Comparison of ENCODE assay signal across 29 mouse cellular contexts in the genomic region with DNA sequence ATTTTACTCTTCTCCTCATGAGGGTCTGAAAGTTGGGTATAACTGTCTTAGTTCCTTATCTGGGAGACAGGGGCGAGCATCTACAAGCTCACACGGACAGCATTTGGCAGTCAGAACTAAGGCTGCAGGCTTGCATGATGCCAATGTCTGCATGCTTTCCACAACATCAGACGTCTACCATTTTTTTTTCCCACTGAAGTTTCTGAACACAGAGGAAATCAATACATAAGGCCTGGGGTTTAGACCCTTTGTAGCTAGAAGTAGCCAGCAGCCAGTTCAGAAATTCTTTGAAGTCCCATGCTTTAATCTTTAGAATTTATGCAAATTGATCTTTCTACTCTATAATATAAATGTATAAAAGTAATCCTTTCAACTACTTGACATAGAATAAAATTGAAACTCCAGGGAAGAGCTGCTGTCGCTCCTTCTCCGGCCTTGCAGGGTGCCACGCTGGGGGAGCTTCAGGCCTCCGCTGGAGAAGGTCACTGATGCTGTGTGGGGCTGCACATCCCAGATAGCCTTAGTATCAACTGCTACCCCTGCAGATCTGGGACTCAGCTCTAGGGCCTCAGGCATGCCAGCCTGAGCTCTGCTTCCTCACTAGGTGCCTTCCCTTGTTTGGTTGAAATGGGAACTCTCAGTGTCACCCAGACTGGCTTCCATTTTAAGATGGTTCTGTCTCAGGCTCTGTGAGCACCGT.
DNase-seq lines count a peak whose midpoint lies in the region; ATAC-seq and TF ChIP-seq lines count a peak whose summit lies in the region.
"Had no signal": no experiment of that assay in that cellular context is flagged by ENCODE, and none has a peak within 500 bp of the region (broad histone marks: within the 10 kb centered on the region; RNA-seq: fewer than 3 reads in every experiment).

No protein-coding gene starts in this region.

- H3K9me3 ChIP-seq in midbrain, embryonic 13.5 days, result no peaks in the 10 kb centered on the region
- no peaks in the 10 kb centered on the region for H3K9me3 ChIP-seq in midbrain, embryonic 10.5 days (replicated peaks)
- H3K9me3 ChIP-seq in midbrain, embryonic 16.5 days (replicated peaks; ENCODE audit: control insufficient read depth, low read length, poor library complexity, severe bottlenecking), result no peaks in the 10 kb centered on the region
- H3K9me3 ChIP-seq in hindbrain, postnatal 0 days (ENCODE audit: low read length), result no peaks in the 10 kb centered on the region
- H3K9me3 ChIP-seq: embryonic facial prominence, embryonic 13.5 days; embryonic facial prominence, embryonic 15.5 days; forebrain, embryonic 10.5 days; forebrain, embryonic 12.5 days; G1E had no signal

- DNase-seq in midbrain, embryonic 10.5 days (ENCODE audit: low spot score), result no peak
- DNase-seq in brain, embryonic 14.5 days (ENCODE audit: low read depth), result peak; percentile 44
- DNase-seq in gastrocnemius, adult 8-10 months (ENCODE audit: low spot score in 2 of 2), result no peak
- DNase-seq in hindbrain, postnatal 0 days (ENCODE audit: low spot score), result no peak
- DNase-seq: adrenal gland, adult 8-10 months; adrenal gland, postnatal 14 days; adrenal gland, postnatal 36 days; B cell, adult 2 months; cerebellum, adult 11 months; cerebellum, adult 18-20 months; cerebellum, adult 8-10 months; cerebellum, adult 9-11 months; cerebellum, postnatal 14 days; cerebellum, postnatal 36 days; embryo, embryonic 11 days had no signal

- H3K4me1 ChIP-seq in midbrain, embryonic 13.5 days (replicated peaks), result peaks cover 3% of the 10 kb centered on the region; the same call in 1 of the 2 replicates
- H3K4me1 ChIP-seq in midbrain, embryonic 10.5 days, result no peaks in the 10 kb centered on the region
- 0 out of 2 replicates have a peak, but pooled peaks cover 3% of the 10 kb centered on the region for H3K4me1 ChIP-seq in midbrain, embryonic 16.5 days (ENCODE audit: control insufficient read depth, insufficient read depth, low read length)
- H3K4me1 ChIP-seq in hindbrain, postnatal 0 days (ENCODE audit: insufficient read depth, low read length), result peaks cover 2% of the 10 kb centered on the region; the same call in 1 of the 2 replicates
- H3K4me1 ChIP-seq: embryonic facial prominence, embryonic 13.5 days; embryonic facial prominence, embryonic 15.5 days; forebrain, embryonic 12.5 days had no signal

- peak overlapping the region; percentile 12; the same call in 1 of the 2 replicates for H3K27ac ChIP-seq in midbrain, embryonic 13.5 days
- H3K27ac ChIP-seq in midbrain, embryonic 10.5 days (replicated peaks), result no peak overlapping the region
- peak overlapping the region; percentile 56; the same call in 1 of the 2 replicates for H3K27ac ChIP-seq in midbrain, embryonic 16.5 days (ENCODE audit: low read length)
- H3K27ac ChIP-seq in hindbrain, postnatal 0 days, result no peak overlapping the region
- H3K27ac ChIP-seq: embryonic facial prominence, embryonic 13.5 days; embryonic facial prominence, embryonic 15.5 days; forebrain, embryonic 10.5 days; forebrain, embryonic 12.5 days had no signal

- H3K9ac ChIP-seq in midbrain, embryonic 13.5 days (replicated peaks), result no peak overlapping the region
- no peak overlapping the region for H3K9ac ChIP-seq in midbrain, embryonic 16.5 days (ENCODE audit: low read depth, low read length)
- no peak overlapping the region for H3K9ac ChIP-seq in hindbrain, postnatal 0 days (replicated peaks; ENCODE audit: low read length)
- H3K9ac ChIP-seq: embryonic facial prominence, embryonic 13.5 days; embryonic facial prominence, embryonic 15.5 days; forebrain, embryonic 12.5 days had no signal

- WGBS in midbrain, embryonic 13.5 days, result 66% methylated on average over 8 of the region's 8 CpGs
- WGBS in midbrain, embryonic 10.5 days, result 86% methylated on average over 8 of the region's 8 CpGs
- 48% methylated on average over 8 of the region's 8 CpGs for WGBS in midbrain, embryonic 16.5 days
- 79% methylated on average over 8 of the region's 8 CpGs for WGBS in hindbrain, postnatal 0 days

- no peaks in the 10 kb centered on the region for H3K36me3 ChIP-seq in midbrain, embryonic 13.5 days
- H3K36me3 ChIP-seq in midbrain, embryonic 10.5 days, result no peaks in the 10 kb centered on the region
- H3K36me3 ChIP-seq in midbrain, embryonic 16.5 days (ENCODE audit: control insufficient read depth, insufficient read depth, low read length), result no peaks in the 10 kb centered on the region
- no peaks in the 10 kb centered on the region for H3K36me3 ChIP-seq in hindbrain, postnatal 0 days (ENCODE audit: insufficient read depth, low read length)
- H3K36me3 ChIP-seq: embryonic facial prominence, embryonic 13.5 days; embryonic facial prominence, embryonic 15.5 days; forebrain, embryonic 10.5 days; forebrain, embryonic 12.5 days; G1E had no signal

- no peak for TF ChIP-seq POLR2A in brain, embryonic 14.5 days (IDR thresholded peaks at IDR 0.05; ENCODE audit: borderline replicate concordance, extremely low read depth, insufficient read depth, insufficient read length, poor library complexity, severe bottlenecking)

- no peak for ATAC-seq in midbrain, embryonic 13.5 days
- ATAC-seq in midbrain, embryonic 16.5 days, result peak; percentile 51; the same call in 1 of the 2 replicates
- ATAC-seq in hindbrain, postnatal 0 days, result no peak
- ATAC-seq: activated CD4-positive, CD25-positive, alpha-beta regulatory T cell, adult 4 months; CD4-positive, CD25-positive, alpha-beta regulatory T cell, adult 4 months; forebrain, embryonic 14.5 days; forebrain, embryonic 16.5 days; Patski had no signal

- no peak overlapping the region for H3K4me3 ChIP-seq in midbrain, embryonic 13.5 days (replicated peaks)
- no peak overlapping the region for H3K4me3 ChIP-seq in midbrain, embryonic 10.5 days
- no peak overlapping the region for H3K4me3 ChIP-seq in midbrain, embryonic 16.5 days (ENCODE audit: low read depth, low read length)
- H3K4me3 ChIP-seq in hindbrain, postnatal 0 days (ENCODE audit: low read length), result no peak overlapping the region
- H3K4me3 ChIP-seq: embryonic facial prominence, embryonic 13.5 days; embryonic facial prominence, embryonic 15.5 days; erythroblast, embryonic 14.5 days; forebrain, embryonic 10.5 days; forebrain, embryonic 12.5 days had no signal

- TF ChIP-seq CTCF in brain, embryonic 14.5 days (IDR thresholded peaks at IDR 0.05; ENCODE audit: borderline replicate concordance, extremely low read depth, insufficient read depth, insufficient read length), result no peak
- TF ChIP-seq CTCF in hindbrain, postnatal 0 days (IDR thresholded peaks at IDR 0.05; ENCODE audit: low read depth), result no peak

- H3K27me3 ChIP-seq in midbrain, embryonic 13.5 days, result no peaks in the 10 kb centered on the region
- no peaks in the 10 kb centered on the region for H3K27me3 ChIP-seq in midbrain, embryonic 10.5 days (ENCODE audit: low read depth, poor library complexity, severe bottlenecking)
- H3K27me3 ChIP-seq in midbrain, embryonic 16.5 days (ENCODE audit: control insufficient read depth, insufficient read depth, low read depth, low read length), result no peaks in the 10 kb centered on the region
- H3K27me3 ChIP-seq in hindbrain, postnatal 0 days (ENCODE audit: insufficient read depth, low read length), result no peaks in the 10 kb centered on the region
- H3K27me3 ChIP-seq: CH12.LX; embryonic facial prominence, embryonic 13.5 days; embryonic facial prominence, embryonic 15.5 days; forebrain, embryonic 12.5 days; Patski had no signal

- H3K4me2 ChIP-seq in midbrain, embryonic 13.5 days (replicated peaks), result no peak overlapping the region
- no peak overlapping the region for H3K4me2 ChIP-seq in midbrain, embryonic 16.5 days (ENCODE audit: low read length)
- no peak overlapping the region for H3K4me2 ChIP-seq in hindbrain, postnatal 0 days (ENCODE audit: low read depth, low read length)
- H3K4me2 ChIP-seq: embryonic facial prominence, embryonic 13.5 days; embryonic facial prominence, embryonic 15.5 days; forebrain, embryonic 12.5 days had no signal

Comparison
In these comparisons a context has a peak if more than half of its experiments do, and no peak if none do; other contexts are left out.
1. H3K27ac ChIP-seq: peak in midbrain, embryonic 13.5 days (single experiment) and midbrain, embryonic 16.5 days (single experiment); none in midbrain, embryonic 10.5 days (single experiment) and hindbrain, postnatal 0 days (single experiment).